Mouse (Mus musculus) limb, embryonic 12.5 days (tissue): Measurements from ENCODE around the gene Pds5b. TPM values are rescaled to one million over a fixed set of nuclear protein-coding genes. Genes with fewer than 3 reads are reported as not detected.
"Not testable (repeated sequence)": the region's sequence is repeated elsewhere in the genome, so short reads cannot be mapped to it uniquely, and the experiment has no call there.

Experiments used
- ATAC-seq: fragments of 200-750 bp; cut with Nextera tagmentation; 2 replicates; pipeline ENCODE4 v1.8.0; 2017; ENCODE audit warnings: low read depth, moderate TSS enrichment; ENCODE audit not compliant: insufficient number of reproducible peaks, insufficient read depth, low FRiP score, low TSS enrichment
- H3K27ac ChIP-seq: fragments of 300-500 bp; sonication (generic); 2 replicates; pipeline ENCODE4 v1.5.1; 2016; ENCODE audit warnings: mild to moderate bottlenecking, moderate library complexity
- H3K27me3 ChIP-seq: fragments of 300-500 bp; sonication (generic); 2 replicates; pipeline ENCODE4 v1.6.1; 2016; ENCODE audit warnings: mild to moderate bottlenecking, moderate library complexity
- H3K36me3 ChIP-seq: fragments of 300-500 bp; sonication (generic); 2 replicates; pipeline ENCODE4 v1.6.1; 2016; ENCODE audit warnings: mild to moderate bottlenecking, moderate library complexity
- H3K4me1 ChIP-seq: fragments of 300-500 bp; sonication (generic); replicated peaks from 2 replicates; pipeline ENCODE4 v1.6.1; 2016
- H3K4me2 ChIP-seq: fragments of 300-500 bp; sonication (generic); 2 replicates; pipeline ENCODE4 v1.6.1; 2016; ENCODE audit warnings: mild to moderate bottlenecking, moderate library complexity
- H3K4me3 ChIP-seq: fragments of 300-500 bp; sonication (generic); replicated peaks from 2 replicates; pipeline ENCODE4 v1.5.1; 2016; ENCODE audit warnings: mild to moderate bottlenecking
- H3K9ac ChIP-seq: fragments of 300-500 bp; sonication (generic); replicated peaks from 2 replicates; pipeline ENCODE4 v1.6.1; 2016; ENCODE audit warnings: mild to moderate bottlenecking, moderate library complexity
- H3K9me3 ChIP-seq: fragments of 300-500 bp; sonication (generic); 2 replicates; pipeline ENCODE4 v1.6.1; 2016; ENCODE audit warnings: mild to moderate bottlenecking, moderate library complexity
- WGBS: fragments of 180-500 bp; shearing (Covaris S2); methylation state at CpG from one replicate; pipeline ENCODE4 v1.1.7; 2016; 5-methylcytosine and 5-hydroxymethylcytosine counted together
- polyA plus RNA-seq: library from polyadenylated mRNA; unstranded; fragments of >200 nt; fragmentation: Nextera tagmentation; extraction: Ambion mirVana; gene quantifications from 2 replicates; pipeline ENCODE4 v1.2.1, GENCODE M21; 2016

Gene Pds5b
- polyA plus RNA-seq, 1 experiment from 2014 or later = 47.8 TPM

DNA sequence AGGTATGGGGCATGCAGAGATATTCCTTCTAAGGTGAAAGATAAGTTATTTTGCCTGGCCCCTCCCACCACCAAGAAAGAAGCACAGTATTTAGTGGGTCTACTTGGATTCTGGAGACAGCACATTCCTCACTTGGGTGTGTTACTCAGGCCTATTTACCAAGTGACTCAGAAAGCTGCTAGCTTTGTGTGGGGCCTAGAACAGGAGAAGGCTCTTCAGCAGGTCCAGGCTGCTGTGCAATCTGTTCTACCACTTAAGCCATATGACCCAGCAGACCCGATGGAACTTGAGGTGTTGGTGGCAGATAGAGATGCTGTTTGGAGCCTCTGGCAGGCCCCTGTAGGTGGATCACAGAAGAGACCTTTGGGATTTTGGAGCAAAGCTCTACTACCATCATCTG, 33.1 kb downstream of the Pds5b start:
- not testable (repeated sequence) for H3K27me3 ChIP-seq, H3K4me2 ChIP-seq, H3K4me3 ChIP-seq, H3K9ac ChIP-seq, ATAC-seq, H3K4me1 ChIP-seq, H3K36me3 ChIP-seq, H3K27ac ChIP-seq, H3K9me3 ChIP-seq
- 96% methylated on average over 1 of the region's 1 CpGs for WGBS

DNA sequence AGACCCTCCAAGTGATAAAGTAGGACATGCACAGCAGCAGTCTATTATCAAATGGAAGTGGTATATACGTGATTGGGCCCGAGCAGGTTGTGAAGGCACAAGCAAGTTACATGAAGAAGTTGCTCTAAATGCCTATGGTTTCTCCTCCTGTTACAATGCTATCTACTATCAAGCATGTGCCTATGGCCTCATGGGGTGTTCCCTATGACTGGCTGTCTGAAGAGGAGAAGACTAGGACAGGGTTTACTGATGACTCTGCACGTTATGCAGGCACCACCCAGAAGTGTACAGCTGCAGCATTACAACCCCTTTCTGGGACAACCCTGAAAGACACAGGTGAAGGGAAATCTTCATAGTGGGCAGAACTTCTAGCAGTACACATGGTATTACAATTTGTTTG, 33.6 kb downstream of the Pds5b start:
- H3K27ac ChIP-seq, H3K4me3 ChIP-seq, ATAC-seq, H3K4me2 ChIP-seq, H3K9ac ChIP-seq, H3K36me3 ChIP-seq, H3K9me3 ChIP-seq, H3K27me3 ChIP-seq, H3K4me1 ChIP-seq: not testable (repeated sequence)
- 96% methylated on average over 3 of the region's 3 CpGs for WGBS

GRCm38 (mm10) chr5:150711503-150711902, 38.0 kb downstream of the Pds5b start:
- ATAC-seq = no peak
- H3K4me1 ChIP-seq = 0 out of 2 replicates have a peak, but pooled peaks cover 3% of the 10 kb centered on the region
- H3K27ac ChIP-seq = no peak overlapping the region
- H3K27me3 ChIP-seq = no peaks in the 10 kb centered on the region
- peaks cover 4% of the 10 kb centered on the region; the same call in 1 of the 2 replicates for H3K36me3 ChIP-seq
- no peaks in the 10 kb centered on the region for H3K9me3 ChIP-seq
- no peak overlapping the region for H3K4me3 ChIP-seq
- WGBS = 89% methylated on average over 4 of the region's 4 CpGs
- no peak overlapping the region for H3K9ac ChIP-seq
- H3K4me2 ChIP-seq = no peak overlapping the region

- Histone ChIP-seq H3K4me2 (no peak overlapping the region), H3K4me3 (no peak overlapping the region), H3K27ac (no peak overlapping the region), H3K27me3 (no peaks in the 10 kb centered on the region), H3K4me1 (0 out of 2 replicates have a peak, but pooled peaks cover 5% of the 10 kb centered on the region), H3K9me3 (no peaks in the 10 kb centered on the region), H3K9ac (no peak overlapping the region), H3K36me3 (peaks cover 1% of the 10 kb centered on the region; the same call in 1 of the 2 replicates)
- no peak for ATAC-seq
Observed at GRCm38 (mm10) chr5:150713431-150713830, 39.9 kb downstream of the Pds5b start.

DNA sequence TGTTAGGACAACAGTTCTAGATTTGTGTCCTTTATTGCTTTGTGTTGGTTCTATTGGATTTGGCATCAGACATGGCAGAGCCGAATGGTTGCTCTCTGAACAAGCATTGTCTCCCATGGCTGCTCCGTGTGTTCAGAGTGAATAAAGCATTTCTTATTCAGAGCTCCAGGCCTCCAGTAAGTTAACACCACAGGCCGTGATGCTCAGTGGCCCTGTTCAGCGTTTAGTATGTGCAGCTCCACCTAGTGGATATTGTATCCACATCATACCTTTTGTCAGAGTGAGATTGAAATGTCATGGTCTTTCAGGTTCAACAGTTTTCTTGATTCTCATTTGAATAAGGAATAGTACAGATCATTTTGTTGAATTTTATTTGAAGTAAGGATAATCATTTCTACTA, 44.2 kb downstream of the Pds5b start:
- Histone ChIP-seq H3K36me3 (peaks cover 27% of the 10 kb centered on the region), H3K4me2 (no peak overlapping the region), H3K27me3 (no peaks in the 10 kb centered on the region), H3K9me3 (no peaks in the 10 kb centered on the region), H3K27ac (no peak overlapping the region), H3K4me3 (no peak overlapping the region), H3K4me1 (0 out of 2 replicates have a peak, but pooled peaks cover 5% of the 10 kb centered on the region), H3K9ac (no peak overlapping the region)
- 35% methylated on average over 4 of the region's 4 CpGs for WGBS
- ATAC-seq = no peak

DNA sequence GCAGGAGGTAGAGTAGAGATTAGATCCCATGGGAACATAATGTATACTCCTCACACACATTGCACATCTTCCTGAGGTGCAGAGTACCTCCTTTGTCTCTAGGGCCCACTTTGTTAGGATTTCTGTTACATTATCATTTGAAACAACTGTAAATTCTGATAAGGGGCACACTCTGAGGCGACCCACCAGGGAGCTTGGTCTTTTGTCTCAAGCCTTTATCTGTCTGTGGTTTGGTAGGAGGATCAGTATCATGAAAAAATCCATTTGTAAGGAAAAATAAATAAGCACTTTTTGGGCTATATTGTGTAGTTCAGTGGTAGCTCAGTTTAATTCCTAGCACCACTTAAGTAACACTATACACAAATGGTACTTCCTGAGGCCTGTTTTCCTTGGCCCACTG, 51.1 kb downstream of the Pds5b start:
- Histone ChIP-seq H3K27me3 (no peaks in the 10 kb centered on the region), H3K4me1 (no peaks in the 10 kb centered on the region), H3K27ac (no peak overlapping the region), H3K4me2 (no peak overlapping the region), H3K4me3 (no peak overlapping the region), H3K9me3 (no peaks in the 10 kb centered on the region), H3K36me3 (peaks cover 60% of the 10 kb centered on the region), H3K9ac (no peak overlapping the region)
- no peak for ATAC-seq
- WGBS = 82% methylated on average over 1 of the region's 1 CpGs

DNA sequence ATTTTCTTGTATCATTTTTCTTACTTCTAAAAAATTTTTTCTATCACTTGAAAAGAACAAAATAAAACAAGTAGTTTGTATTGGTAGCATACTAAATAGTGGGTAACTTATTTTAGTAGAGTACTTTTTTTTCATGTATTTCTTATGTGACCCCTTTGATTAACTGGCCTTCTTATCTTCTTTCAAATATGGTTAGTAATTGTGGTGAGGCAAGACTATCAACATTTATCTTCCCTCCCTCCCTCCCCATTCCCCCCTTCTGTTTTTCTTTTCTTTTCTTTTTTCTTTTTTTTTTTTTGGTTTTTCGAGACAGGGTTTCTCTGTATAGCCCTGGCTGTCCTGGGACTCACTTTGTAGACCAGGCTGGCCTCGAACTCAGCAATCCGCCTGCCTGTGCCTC, 63.5 kb downstream of the Pds5b start:
- ATAC-seq, H3K27ac ChIP-seq, H3K4me3 ChIP-seq, H3K4me1 ChIP-seq, H3K9me3 ChIP-seq, H3K9ac ChIP-seq, H3K4me2 ChIP-seq, H3K27me3 ChIP-seq: not testable (repeated sequence)
- 98% methylated on average over 3 of the region's 3 CpGs for WGBS
- H3K36me3 ChIP-seq = peaks cover 58% of the 10 kb centered on the region

GRCm38 (mm10) chr5:150739311-150739710, 65.8 kb downstream of the Pds5b start:
- H3K9me3 ChIP-seq = no peaks in the 10 kb centered on the region
- ATAC-seq = no peak
- H3K36me3 ChIP-seq = peaks cover 57% of the 10 kb centered on the region
- H3K4me1 ChIP-seq = no peaks in the 10 kb centered on the region
- H3K9ac ChIP-seq = no peak overlapping the region
- H3K4me2 ChIP-seq = no peak overlapping the region
- no peak overlapping the region for H3K27ac ChIP-seq
- WGBS = 86% methylated on average over 7 of the region's 7 CpGs
- H3K27me3 ChIP-seq = no peaks in the 10 kb centered on the region
- H3K4me3 ChIP-seq = no peak overlapping the region

GRCm38 (mm10) chr5:150740597-150740996, 67.1 kb downstream of the Pds5b start:
- no peaks in the 10 kb centered on the region for H3K4me1 ChIP-seq
- 73% methylated on average over 1 of the region's 2 CpGs for WGBS
- no peak overlapping the region for H3K9ac ChIP-seq
- ATAC-seq = no peak
- no peaks in the 10 kb centered on the region for H3K27me3 ChIP-seq
- no peak overlapping the region for H3K4me2 ChIP-seq
- H3K36me3 ChIP-seq = peaks cover 54% of the 10 kb centered on the region
- H3K9me3 ChIP-seq = no peaks in the 10 kb centered on the region
- no peak overlapping the region for H3K27ac ChIP-seq
- H3K4me3 ChIP-seq = no peak overlapping the region

GRCm38 (mm10) chr5:150756623-150757022, 83.1 kb downstream of the Pds5b start:
- no peak overlapping the region for H3K4me2 ChIP-seq
- peaks cover 56% of the 10 kb centered on the region for H3K36me3 ChIP-seq
- no peak for ATAC-seq
- H3K9me3 ChIP-seq = no peaks in the 10 kb centered on the region
- H3K9ac ChIP-seq = no peak overlapping the region
- H3K4me1 ChIP-seq = no peaks in the 10 kb centered on the region
- no peak overlapping the region for H3K27ac ChIP-seq
- no peaks in the 10 kb centered on the region for H3K27me3 ChIP-seq
- WGBS = 94% methylated on average over 5 of the region's 5 CpGs
- no peak overlapping the region for H3K4me3 ChIP-seq

DNA sequence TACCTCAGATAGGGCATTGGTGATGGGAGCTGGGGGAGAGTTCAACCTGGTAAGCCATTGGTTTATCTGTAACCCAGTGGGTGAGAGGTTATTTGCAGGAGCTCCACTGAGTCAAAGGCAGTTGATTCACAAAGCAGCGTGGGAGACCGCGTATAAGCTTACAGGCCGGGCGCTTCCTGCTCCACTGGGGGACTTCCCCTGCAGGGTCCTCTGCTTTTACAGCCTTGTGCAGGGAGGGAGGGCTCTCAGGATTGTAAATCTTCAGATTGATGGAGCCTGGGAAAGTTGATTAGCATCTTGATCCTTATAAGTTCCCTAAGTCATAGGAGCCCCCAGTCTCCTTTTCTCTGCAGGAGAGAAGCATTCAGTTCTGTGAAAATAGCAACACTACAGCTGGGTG, 98.9 kb downstream of the Pds5b start:
- Histone ChIP-seq H3K4me2 (no peak overlapping the region), H3K36me3 (peaks cover 34% of the 10 kb centered on the region), H3K27ac (peak overlapping the region; percentile 50), H3K9ac (no peak overlapping the region), H3K4me3 (no peak overlapping the region), H3K27me3 (no peaks in the 10 kb centered on the region), H3K9me3 (no peaks in the 10 kb centered on the region), H3K4me1 (peaks cover 17% of the 10 kb centered on the region)
- ATAC-seq = no peak
- 12% methylated on average over 5 of the region's 5 CpGs for WGBS

GRCm38 (mm10) chr5:150773083-150773482, 99.5 kb downstream of the Pds5b start:
- H3K4me1 ChIP-seq = peaks cover 17% of the 10 kb centered on the region
- peak overlapping the region; percentile 50; the same call in 1 of the 2 replicates for H3K27ac ChIP-seq
- H3K4me2 ChIP-seq = no peak overlapping the region
- H3K9ac ChIP-seq = no peak overlapping the region
- H3K27me3 ChIP-seq = no peaks in the 10 kb centered on the region
- H3K9me3 ChIP-seq = no peaks in the 10 kb centered on the region
- H3K4me3 ChIP-seq = no peak overlapping the region
- peaks cover 34% of the 10 kb centered on the region for H3K36me3 ChIP-seq
- ATAC-seq = no peak
